Mouse (Mus musculus) layer of hippocampus, adult 2 months (tissue): Measurements from ENCODE around the gene Arid1b. TPM values are rescaled to one million over a fixed set of nuclear protein-coding genes. Genes with fewer than 3 reads are reported as not detected.
A peak's percentile ranks its signal among the peaks of the same experiment; 100 is the strongest.

Source experiments
- DNase-seq, 2 experiments: peaks; one replicate each; pipeline ENCODE4 v3.0.0; 2022; ENCODE audit warnings: low spot score in 2 of 2
- H3K27ac ChIP-seq: fragments of 200-600 bp; 2 replicates; pipeline ENCODE4 v1.8.1; 2022
- H3K4me3 ChIP-seq: fragments of 200-600 bp; 2 replicates; pipeline ENCODE4 v1.8.1; 2022; ENCODE audit warnings: mild to moderate bottlenecking
- CTCF ChIP-seq: fragments of 200-600 bp; conservative IDR thresholded peaks from 2 replicates; pipeline ENCODE4 v1.8.1; 2022; ENCODE audit warnings: antibody characterized with exemption, mild to moderate bottlenecking, moderate library complexity
- total RNA-seq, 2 experiments: library from RNA; stranded (reverse); gene quantifications; 2 replicates each; pipeline ENCODE4 v1.2.3; 2021

Gene Arid1b
- total RNA-seq, 2 experiments from 2014 or later = 114 to 119 TPM

- TF ChIP-seq CTCF = no peak
- DNase-seq = no peak
- Histone ChIP-seq H3K4me3 (no peak overlapping the region), H3K27ac (no peak overlapping the region)
Measured at GRCm38 (mm10) chr17:4980151-4980550, 14.0 kb upstream of the Arid1b start.

- no peak for TF ChIP-seq CTCF
- DNase-seq = no peak
Measured at GRCm38 (mm10) chr17:4982819-4983218, 11.3 kb upstream of the Arid1b start.

GRCm38 (mm10) chr17:4984691-4985090 is 9.4 kb upstream of the Arid1b start:
- DNase-seq = no peak
- H3K27ac ChIP-seq = no peak overlapping the region
- H3K4me3 ChIP-seq = no peak overlapping the region
- no peak for TF ChIP-seq CTCF

More at GRCm38 (mm10) chr17:4982819-4983218, 11.3 kb upstream of the Arid1b start:
- no peak overlapping the region for H3K27ac ChIP-seq
- no peak overlapping the region for H3K4me3 ChIP-seq

DNA sequence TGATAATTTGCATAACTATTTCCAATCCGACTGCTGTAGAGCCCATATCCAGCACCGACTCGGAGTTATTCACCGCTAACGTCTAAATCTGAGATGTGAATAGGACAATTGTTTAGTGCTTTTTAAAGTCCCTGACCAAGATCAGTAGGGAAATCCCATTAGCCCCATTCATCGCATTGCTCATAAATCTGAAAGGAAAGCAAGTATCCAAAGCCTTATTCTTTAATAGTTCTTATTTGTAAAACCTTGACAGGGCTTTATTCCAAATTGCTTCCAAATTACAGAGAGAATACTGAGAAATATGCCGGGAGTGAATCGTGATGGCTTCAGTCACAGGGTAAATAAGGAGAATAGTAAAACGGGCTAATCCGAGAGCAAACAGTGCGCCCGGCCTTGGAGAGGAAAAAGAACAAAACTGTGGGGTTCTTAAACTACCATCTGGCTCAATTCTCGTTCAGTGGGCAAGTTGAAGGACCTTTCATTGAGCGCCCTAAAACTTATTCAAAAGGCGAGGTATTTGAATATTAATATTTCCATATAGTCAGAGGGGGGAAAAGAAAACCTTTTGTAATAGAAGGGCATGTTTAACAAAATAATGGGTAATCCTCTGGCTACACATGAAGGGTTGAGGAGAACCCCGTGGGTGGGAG is 3.1 kb upstream of the Arid1b start:
- Histone ChIP-seq H3K27ac (no peak overlapping the region), H3K4me3 (no peak overlapping the region)
- no peak for TF ChIP-seq CTCF
- DNase-seq = no peak

GRCm38 (mm10) chr17:4991600-4991999 is 2.5 kb upstream of the Arid1b start:
- no peak for DNase-seq
- Histone ChIP-seq H3K4me3 (no peak overlapping the region), H3K27ac (no peak overlapping the region)
- no peak for TF ChIP-seq CTCF

DNA sequence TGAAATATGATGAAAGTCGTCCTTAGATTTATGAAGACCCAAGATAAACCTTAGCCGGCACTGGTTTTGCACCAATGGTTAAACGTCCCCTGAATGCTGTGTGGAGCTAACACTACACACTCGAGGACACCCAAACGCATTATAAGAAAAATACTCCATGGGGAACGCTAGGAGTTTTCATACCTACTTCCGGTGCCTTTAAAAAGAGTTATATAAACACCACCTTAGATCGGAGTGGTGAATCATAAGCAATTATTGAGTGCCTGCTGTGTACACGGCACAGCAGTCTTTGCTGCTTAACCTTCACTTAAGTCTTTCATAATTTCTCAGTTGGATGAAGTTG is 664 bp upstream of the Arid1b start:
- DNase-seq = no peak
- Histone ChIP-seq H3K4me3 (peak overlapping the region; percentile 59), H3K27ac (peak overlapping the region; percentile 100)
- TF ChIP-seq CTCF = no peak

- TF ChIP-seq CTCF = no peak
- Histone ChIP-seq H3K4me3 (peak overlapping the region; percentile 80), H3K27ac (peak overlapping the region; percentile 100)
- DNase-seq = no peak
Measured at GRCm38 (mm10) chr17:4994504-4994812, 326 bp downstream of the Arid1b start.

DNA sequence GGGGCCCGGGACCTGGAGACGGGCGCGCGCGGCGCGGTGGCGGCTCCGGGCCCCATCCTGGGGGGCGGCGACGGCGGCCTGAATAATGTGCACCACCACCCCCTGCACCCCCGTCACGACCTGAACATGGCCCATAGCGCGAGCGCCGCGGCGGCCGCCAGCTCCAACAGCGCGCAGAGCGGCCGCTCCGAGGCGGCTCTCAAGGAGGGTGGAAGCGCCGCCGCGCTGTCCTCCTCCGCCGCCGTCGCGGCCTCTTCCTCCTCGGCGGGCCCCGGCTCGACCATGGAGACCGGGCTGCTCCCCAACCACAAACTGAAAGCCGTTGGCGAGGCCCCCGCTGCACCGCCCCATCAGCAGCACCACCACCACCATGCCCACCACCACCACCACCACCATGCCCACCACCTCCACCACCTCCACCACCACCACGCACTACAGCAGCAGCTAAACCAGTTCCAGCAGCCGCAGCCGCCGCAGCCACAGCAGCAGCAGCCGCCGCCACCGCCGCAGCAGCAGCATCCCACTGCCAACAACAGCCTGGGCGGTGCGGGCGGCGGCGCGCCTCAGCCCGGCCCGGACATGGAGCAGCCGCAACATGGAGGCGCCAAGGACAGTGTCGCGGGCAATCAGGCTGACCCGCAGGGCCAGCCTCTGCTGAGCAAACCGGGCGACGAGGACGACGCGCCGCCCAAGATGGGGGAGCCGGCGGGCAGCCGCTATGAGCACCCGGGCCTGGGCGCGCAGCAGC is 855 bp downstream of the Arid1b start:
- no peak for TF ChIP-seq CTCF
- Histone ChIP-seq H3K4me3 (peak overlapping the region; percentile 80), H3K27ac (peak overlapping the region; percentile 100)
- peak; percentile 45 to 52 for DNase-seq

- peak overlapping the region; percentile 100 for H3K27ac ChIP-seq
- no peak for TF ChIP-seq CTCF
- peak overlapping the region; percentile 80 for H3K4me3 ChIP-seq
- DNase-seq = peak; percentile 76 to 80
Measured at GRCm38 (mm10) chr17:4995561-4996051, 1.5 kb downstream of the Arid1b start.

- Histone ChIP-seq H3K27ac (peak overlapping the region; percentile 100), H3K4me3 (peak overlapping the region; percentile 80)
- DNase-seq = no peak
- TF ChIP-seq CTCF = peak; percentile 26; the same call in 1 of the 2 replicates
Measured at GRCm38 (mm10) chr17:4996121-4996813, 2.1 kb downstream of the Arid1b start.

DNA sequence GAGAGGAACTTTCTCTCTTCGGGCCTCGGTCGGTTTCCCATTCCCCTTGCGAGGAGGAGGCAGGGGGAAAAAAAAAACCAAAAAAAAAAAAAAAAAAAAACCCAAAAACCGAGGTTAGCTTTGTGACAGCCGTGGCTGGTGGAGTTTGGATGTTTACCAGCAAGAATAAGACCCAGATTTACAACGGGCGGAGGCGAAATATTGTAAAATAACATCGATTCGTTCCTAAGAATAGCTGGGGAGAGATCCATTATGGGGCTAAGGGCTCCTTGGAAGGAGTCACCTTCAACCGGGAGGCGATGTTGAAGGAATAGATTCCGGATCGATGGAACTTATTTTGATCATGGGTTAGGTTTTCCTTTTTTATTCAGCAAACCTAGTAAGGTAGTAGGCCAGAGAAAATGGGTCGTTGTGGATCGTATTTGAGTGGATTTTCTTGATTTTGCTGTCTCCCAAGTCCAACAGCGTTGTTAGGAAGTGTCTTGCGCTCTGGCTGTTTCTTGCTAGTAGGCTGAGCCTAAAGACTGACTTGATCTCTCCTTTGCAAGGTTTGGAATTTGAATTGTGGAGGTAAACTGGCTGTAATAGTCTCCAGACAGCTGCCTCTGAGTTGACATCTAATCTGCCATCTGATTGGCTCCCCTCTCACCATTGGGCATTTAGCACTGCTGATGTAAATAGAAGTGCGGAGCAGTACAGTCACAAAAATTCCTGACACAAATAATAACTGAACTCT is 2.9 kb downstream of the Arid1b start:
- H3K4me3 ChIP-seq = peak overlapping the region; percentile 80
- no peak for TF ChIP-seq CTCF

DNA sequence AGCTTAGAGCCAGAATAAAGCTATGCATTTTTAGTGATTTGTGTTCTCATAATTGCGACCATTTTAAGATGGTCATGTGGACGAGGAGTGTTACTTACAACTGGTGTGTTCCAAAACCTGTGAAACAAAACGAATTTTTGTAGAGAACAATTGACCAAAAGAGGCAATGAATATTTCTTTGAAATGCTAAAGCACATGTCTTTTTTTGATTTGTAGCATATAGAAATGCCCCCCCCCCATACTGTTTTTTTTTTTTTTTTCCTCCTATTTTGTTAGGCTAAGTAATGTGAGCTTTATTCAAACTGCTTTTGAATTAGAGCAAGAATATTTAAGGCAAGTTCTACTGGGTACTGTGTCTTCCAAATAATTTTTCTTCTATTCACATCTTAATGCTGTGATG is 3.8 kb downstream of the Arid1b start:
- TF ChIP-seq CTCF = no peak
- peak overlapping the region; percentile 100; the same call in 1 of the 2 replicates for H3K27ac ChIP-seq
- DNase-seq = no peak
- H3K4me3 ChIP-seq = peak overlapping the region; percentile 80

More for the DNA sequence above, 2.9 kb downstream of the Arid1b start:
- H3K27ac ChIP-seq = peak overlapping the region; percentile 100
- peak in 1 of 2 experiments; percentile 69 for DNase-seq
